Mouse (Mus musculus): ENCODE measurements at regions not wholly inside any gene's neighbourhood (a gene's known extent, or its start where the extent isn't known, plus 50 kb on each side); places are given as distances from the start of the nearest gene placed in this dataset.

GRCm38 (mm10) chr12:26532823-26533640 lies 64.0 kb downstream of the Cmpk2 start:
- ATAC-seq (ENCODE audit: low FRiP score): peak; percentile 83
- 28% methylated on average over 13 of the region's 13 CpGs for WGBS
- H3K36me3 ChIP-seq: no peaks in the 10 kb centered on the region
- no peak overlapping the region; the same call in 1 of the 2 replicates for H3K4me3 ChIP-seq
- H3K4me2 ChIP-seq (replicated peaks): peak overlapping the region; percentile 42
- H3K9ac ChIP-seq: peak overlapping the region; percentile 38; the same call in 1 of the 2 replicates
- H3K4me1 ChIP-seq: peaks cover 22% of the 10 kb centered on the region
- no peaks in the 10 kb centered on the region; the same call in 1 of the 2 replicates for H3K27me3 ChIP-seq
- no peaks in the 10 kb centered on the region for H3K9me3 ChIP-seq (replicated peaks)
- H3K27ac ChIP-seq: peak overlapping the region; percentile 95

DNA sequence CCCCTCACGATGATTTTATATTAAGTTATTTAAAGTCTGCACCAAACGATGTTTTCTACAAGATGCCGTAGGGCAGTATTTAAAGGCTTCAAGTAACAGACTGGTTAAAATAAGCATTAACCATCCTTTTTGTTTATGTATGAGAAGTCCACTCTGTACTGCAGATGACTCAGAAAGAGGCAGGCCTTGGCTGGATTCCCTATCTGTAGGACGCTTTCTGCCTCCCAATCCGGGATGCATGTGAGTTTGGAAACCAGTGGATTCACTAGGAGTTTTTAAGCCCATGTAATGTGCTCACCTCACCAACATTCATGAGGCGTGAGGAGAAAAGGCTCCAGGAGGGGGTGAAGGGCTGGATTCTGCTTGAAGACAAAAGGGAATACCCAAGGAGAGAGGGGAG lies 63.1 kb downstream of the Cmpk2 start:
- Histone ChIP-seq H3K4me3 (no peak overlapping the region), H3K27ac (no peak overlapping the region), H3K4me1 (peaks cover 22% of the 10 kb centered on the region), H3K36me3 (no peaks in the 10 kb centered on the region), H3K9me3 (replicated peaks) (no peaks in the 10 kb centered on the region), H3K9ac (no peak overlapping the region), H3K27me3 (no peaks in the 10 kb centered on the region; the same call in 1 of the 2 replicates), H3K4me2 (replicated peaks) (no peak overlapping the region)
- ATAC-seq (ENCODE audit: low FRiP score): no peak
- WGBS: 87% methylated on average over 6 of the region's 6 CpGs

Data from hindbrain, embryonic 12.5 days (tissue).